Mouse (Mus musculus) G1E (cell line): Measurements from ENCODE around the gene Zfand3.

Experiments used
- CTCF ChIP-seq: IDR thresholded peaks from 2 replicates; pipeline ENCODE4 v1.5.1; 2012; ENCODE audit warnings: low read depth, low read length, inconsistent platforms, mixed read lengths
- GATA1 ChIP-seq: IDR thresholded peaks from 2 replicates; pipeline ENCODE4 v1.6.1; 2012; ENCODE audit warnings: borderline replicate concordance, low read length, inconsistent platforms, mixed read lengths

DNA sequence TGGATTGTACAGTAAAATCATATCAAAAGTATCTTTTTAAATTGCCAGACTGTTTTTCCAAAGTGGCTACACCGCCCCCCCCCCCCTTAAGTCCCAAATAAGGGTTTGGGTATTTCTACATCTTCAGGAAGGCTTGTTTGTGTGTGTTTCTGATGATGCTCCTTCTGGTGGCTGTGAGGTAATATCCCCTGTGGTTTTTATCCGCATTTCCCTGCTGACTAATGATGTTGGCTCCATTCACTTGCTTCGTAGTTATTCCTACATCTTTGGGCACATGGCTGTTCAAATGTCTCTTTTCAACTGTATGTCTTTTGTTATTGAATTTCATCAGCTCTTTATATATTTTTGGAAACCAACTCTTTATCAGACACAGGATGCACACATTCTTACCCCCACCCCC lies 14.4 kb upstream of the Zfand3 start:
- TF ChIP-seq CTCF = no peak
- no peak for TF ChIP-seq GATA1
